Mouse (Mus musculus): ENCODE measurements around the gene Fkbp14.
A peak's percentile ranks its signal among the peaks of the same experiment; 100 is the strongest.

Fkbp14 gene

GRCm38 (mm10) chr6:54617363-54617762 is 20.3 kb upstream of the Fkbp14 start:
- H3K4me3 ChIP-seq (replicated peaks; ENCODE audit: low read length), result no peak overlapping the region
- peaks cover 16% of the 10 kb centered on the region for H3K36me3 ChIP-seq (ENCODE audit: insufficient read depth, low read length)
- H3K27me3 ChIP-seq (ENCODE audit: insufficient read depth, low read length), result no peaks in the 10 kb centered on the region
- H3K4me1 ChIP-seq (replicated peaks; ENCODE audit: low read depth, low read length), result no peaks in the 10 kb centered on the region
- TF ChIP-seq NANOG (IDR thresholded peaks at IDR 0.05; ENCODE audit: borderline replicate concordance, low read length), result no peak
- TF ChIP-seq POU5F1 (IDR thresholded peaks at IDR 0.05; ENCODE audit: borderline replicate concordance, low read length), result no peak
- TF ChIP-seq CTCF (conservative IDR thresholded peaks at IDR 0.05; ENCODE audit: low read length), result no peak
- H3K9me3 ChIP-seq (ENCODE audit: low read length), result no peaks in the 10 kb centered on the region

GRCm38 (mm10) chr6:54606241-54606640 is 9.1 kb upstream of the Fkbp14 start:
- TF ChIP-seq CTCF (conservative IDR thresholded peaks at IDR 0.05; ENCODE audit: low read length), result no peak
- no peak for TF ChIP-seq NANOG (IDR thresholded peaks at IDR 0.05; ENCODE audit: borderline replicate concordance, low read length)
- TF ChIP-seq POU5F1 (IDR thresholded peaks at IDR 0.05; ENCODE audit: borderline replicate concordance, low read length), result no peak
- H3K4me1 ChIP-seq (replicated peaks; ENCODE audit: low read depth, low read length), result no peaks in the 10 kb centered on the region
- no peaks in the 10 kb centered on the region for H3K27me3 ChIP-seq (ENCODE audit: insufficient read depth, low read length)
- no peak overlapping the region for H3K4me3 ChIP-seq (replicated peaks; ENCODE audit: low read length)
- H3K9me3 ChIP-seq (ENCODE audit: low read length), result no peaks in the 10 kb centered on the region
- no peaks in the 10 kb centered on the region for H3K36me3 ChIP-seq (ENCODE audit: insufficient read depth, low read length)

GRCm38 (mm10) chr6:54604001-54604715 is 7.0 kb upstream of the Fkbp14 start:
- Histone ChIP-seq H3K4me1 (replicated peaks; ENCODE audit: low read depth, low read length) (no peaks in the 10 kb centered on the region), H3K36me3 (ENCODE audit: insufficient read depth, low read length) (no peaks in the 10 kb centered on the region; the same call in 1 of the 2 replicates), H3K9me3 (ENCODE audit: low read length) (no peaks in the 10 kb centered on the region), H3K4me3 (replicated peaks; ENCODE audit: low read length) (no peak overlapping the region), H3K27me3 (ENCODE audit: insufficient read depth, low read length) (no peaks in the 10 kb centered on the region)
- TF ChIP-seq CTCF (conservative IDR thresholded peaks at IDR 0.05; ENCODE audit: low read length) (no peak), POU5F1 (IDR thresholded peaks at IDR 0.05; ENCODE audit: borderline replicate concordance, low read length) (no peak), NANOG (IDR thresholded peaks at IDR 0.05; ENCODE audit: borderline replicate concordance, low read length) (no peak)

- Histone ChIP-seq H3K27me3 (ENCODE audit: insufficient read depth, low read length) (no peaks in the 10 kb centered on the region), H3K9me3 (ENCODE audit: low read length) (no peaks in the 10 kb centered on the region), H3K4me1 (replicated peaks; ENCODE audit: low read depth, low read length) (no peaks in the 10 kb centered on the region), H3K36me3 (ENCODE audit: insufficient read depth, low read length) (no peaks in the 10 kb centered on the region; the same call in 1 of the 2 replicates), H3K4me3 (replicated peaks; ENCODE audit: low read length) (no peak overlapping the region)
- TF ChIP-seq CTCF (conservative IDR thresholded peaks at IDR 0.05; ENCODE audit: low read length) (no peak), NANOG (IDR thresholded peaks at IDR 0.05; ENCODE audit: borderline replicate concordance, low read length) (no peak), POU5F1 (IDR thresholded peaks at IDR 0.05; ENCODE audit: borderline replicate concordance, low read length) (no peak)
These were observed 5.8 kb upstream of the Fkbp14 start for GRCm38 (mm10) chr6:54602891-54603290.

GRCm38 (mm10) chr6:54600681-54601347 is 3.7 kb upstream of the Fkbp14 start:
- Histone ChIP-seq H3K4me3 (replicated peaks; ENCODE audit: low read length) (no peak overlapping the region), H3K36me3 (ENCODE audit: insufficient read depth, low read length) (no peaks in the 10 kb centered on the region; the same call in 1 of the 2 replicates), H3K27me3 (ENCODE audit: insufficient read depth, low read length) (peaks cover 14% of the 10 kb centered on the region), H3K4me1 (replicated peaks; ENCODE audit: low read depth, low read length) (peaks cover 11% of the 10 kb centered on the region), H3K9me3 (ENCODE audit: low read length) (no peaks in the 10 kb centered on the region)
- TF ChIP-seq POU5F1 (IDR thresholded peaks at IDR 0.05; ENCODE audit: borderline replicate concordance, low read length), result no peak
- no peak for TF ChIP-seq CTCF (conservative IDR thresholded peaks at IDR 0.05; ENCODE audit: low read length)
- no peak for TF ChIP-seq NANOG (IDR thresholded peaks at IDR 0.05; ENCODE audit: borderline replicate concordance, low read length)

GRCm38 (mm10) chr6:54597711-54598110 is 603 bp upstream of the Fkbp14 start:
- Histone ChIP-seq H3K4me3 (replicated peaks; ENCODE audit: low read length) (no peak overlapping the region), H3K9me3 (ENCODE audit: low read length) (no peaks in the 10 kb centered on the region), H3K36me3 (ENCODE audit: insufficient read depth, low read length) (no peaks in the 10 kb centered on the region; the same call in 1 of the 2 replicates), H3K4me1 (replicated peaks; ENCODE audit: low read depth, low read length) (peaks cover 24% of the 10 kb centered on the region), H3K27me3 (ENCODE audit: insufficient read depth, low read length) (peaks cover 19% of the 10 kb centered on the region)
- TF ChIP-seq NANOG (IDR thresholded peaks at IDR 0.05; ENCODE audit: borderline replicate concordance, low read length) (no peak), CTCF (conservative IDR thresholded peaks at IDR 0.05; ENCODE audit: low read length) (no peak), POU5F1 (IDR thresholded peaks at IDR 0.05; ENCODE audit: borderline replicate concordance, low read length) (no peak)

- Histone ChIP-seq H3K4me3 (replicated peaks; ENCODE audit: low read length) (peak overlapping the region; percentile 90), H3K36me3 (ENCODE audit: insufficient read depth, low read length) (no peaks in the 10 kb centered on the region), H3K27me3 (ENCODE audit: insufficient read depth, low read length) (peaks cover 19% of the 10 kb centered on the region), H3K9me3 (ENCODE audit: low read length) (no peaks in the 10 kb centered on the region), H3K4me1 (replicated peaks; ENCODE audit: low read depth, low read length) (peaks cover 35% of the 10 kb centered on the region)
- TF ChIP-seq CTCF (conservative IDR thresholded peaks at IDR 0.05; ENCODE audit: low read length), result no peak
These were observed 1.7 kb downstream of the Fkbp14 start for GRCm38 (mm10) chr6:54595330-54595878.

- TF ChIP-seq NANOG (IDR thresholded peaks at IDR 0.05; ENCODE audit: borderline replicate concordance, low read length) (no peak), POU5F1 (IDR thresholded peaks at IDR 0.05; ENCODE audit: borderline replicate concordance, low read length) (no peak), CTCF (conservative IDR thresholded peaks at IDR 0.05; ENCODE audit: low read length) (no peak)
- H3K4me3 ChIP-seq (replicated peaks; ENCODE audit: low read length), result peak within 1 kb of the TSS; percentile 90
- no peaks in the 10 kb centered on the region for H3K9me3 ChIP-seq (ENCODE audit: low read length)
- H3K36me3 ChIP-seq (ENCODE audit: insufficient read depth, low read length), result no peaks in the 10 kb centered on the region
- peaks cover 19% of the 10 kb centered on the region for H3K27me3 ChIP-seq (ENCODE audit: insufficient read depth, low read length)
- H3K4me1 ChIP-seq (replicated peaks; ENCODE audit: low read depth, low read length), result peaks cover 35% of the 10 kb centered on the region
These were observed 2.4 kb downstream of the Fkbp14 start, which contains the start of gene Plekha8 for GRCm38 (mm10) chr6:54594469-54595329. Gene Plekha8, plus strand, starts transcription at chr6:54595111.
